Mouse (Mus musculus) neural tube, embryonic 15.5 days (tissue): Measurements from ENCODE around the gene Rbm45. TPM values are rescaled to one million over a fixed set of nuclear protein-coding genes. Genes with fewer than 3 reads are reported as not detected.

Experiments
- ATAC-seq: fragments of 200-750 bp; cut with Nextera tagmentation; 2 replicates; pipeline ENCODE4 v1.8.0; 2017; ENCODE audit warnings: mild to moderate bottlenecking, moderate TSS enrichment, moderate library complexity; ENCODE audit not compliant: low FRiP score
- H3K27ac ChIP-seq: fragments of 300-500 bp; sonication (generic); replicated peaks from 2 replicates; pipeline ENCODE4 v1.5.1; 2015; ENCODE audit warnings: mild to moderate bottlenecking, inconsistent platforms
- H3K27me3 ChIP-seq: fragments of 300-500 bp; sonication (generic); replicated peaks from 2 replicates; pipeline ENCODE4 v1.6.1; 2015; ENCODE audit warnings: inconsistent platforms
- H3K36me3 ChIP-seq: fragments of 300-500 bp; sonication (generic); 2 replicates; pipeline ENCODE4 v1.6.1; 2015; ENCODE audit warnings: inconsistent platforms
- H3K4me1 ChIP-seq: fragments of 300-500 bp; sonication (generic); 2 replicates; pipeline ENCODE4 v1.6.1; 2015; ENCODE audit warnings: inconsistent platforms
- H3K4me2 ChIP-seq: fragments of 300-500 bp; sonication (generic); 2 replicates; pipeline ENCODE4 v1.6.1; 2015; ENCODE audit warnings: inconsistent platforms, mild to moderate bottlenecking, moderate library complexity
- H3K4me3 ChIP-seq: fragments of 300-500 bp; sonication (generic); replicated peaks from 2 replicates; pipeline ENCODE4 v1.5.1; 2015; ENCODE audit warnings: mild to moderate bottlenecking, inconsistent platforms
- H3K9ac ChIP-seq: fragments of 300-500 bp; sonication (generic); replicated peaks from 2 replicates; pipeline ENCODE4 v1.6.1; 2015; ENCODE audit warnings: mild to moderate bottlenecking, inconsistent platforms
- H3K9me3 ChIP-seq: fragments of 300-500 bp; sonication (generic); replicated peaks from 2 replicates; pipeline ENCODE4 v1.6.1; 2016; ENCODE audit warnings: inconsistent platforms
- WGBS: fragments of 180-500 bp; shearing (Covaris S2); methylation state at CpG from one replicate; pipeline ENCODE4 v1.1.7; 2015; ENCODE audit warnings: mixed read lengths; 5-methylcytosine and 5-hydroxymethylcytosine counted together
- polyA plus RNA-seq: library from polyadenylated mRNA; unstranded; fragments of >200 nt; fragmentation: Nextera tagmentation; extraction: Ambion mirVana; gene quantifications from 2 replicates; pipeline ENCODE4 v1.2.1, GENCODE M21; 2015

Rbm45 gene
- 15.2 and 17.6 TPM in 2 replicates for polyA plus RNA-seq

DNA sequence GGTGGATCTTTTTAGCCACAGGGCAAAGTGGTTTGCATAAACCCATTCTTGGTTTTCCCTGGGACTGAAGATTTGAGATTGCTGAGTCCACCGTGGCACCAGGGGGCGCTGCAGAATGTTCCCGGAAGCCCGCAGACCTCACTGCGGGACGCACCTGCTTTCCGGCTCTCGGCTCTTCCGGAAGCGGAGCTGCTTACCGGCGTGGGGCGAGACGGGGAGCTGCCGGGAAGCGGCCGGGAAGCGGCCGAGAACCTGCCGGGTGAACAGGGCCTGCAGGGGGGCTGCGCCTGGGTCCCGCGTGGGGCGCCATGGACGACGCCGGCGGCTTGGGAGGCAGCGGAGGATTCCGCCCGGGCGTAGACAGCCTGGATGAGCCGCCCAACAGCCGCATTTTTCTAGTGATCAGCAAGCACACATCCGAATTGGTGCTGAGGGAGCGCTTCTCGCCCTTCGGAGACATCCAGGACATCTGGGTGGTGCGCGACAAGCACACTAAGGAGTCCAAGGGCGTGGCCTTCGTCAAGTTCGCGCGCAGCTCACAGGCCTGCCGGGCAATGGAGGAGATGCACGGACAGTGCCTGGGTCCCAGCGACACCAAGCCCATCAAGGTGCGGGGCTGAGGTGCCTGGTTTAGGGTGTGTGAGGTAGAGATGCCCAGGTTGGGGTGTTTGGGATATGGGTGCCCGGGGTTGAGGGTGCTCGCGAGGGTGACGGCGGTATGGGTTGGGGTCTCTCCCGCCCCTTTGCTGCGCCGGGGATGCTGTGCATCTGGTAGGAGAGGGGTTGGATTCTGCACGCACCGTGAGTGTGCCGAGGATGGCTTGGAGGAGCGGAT, at the start of gene Rbm45:
Gene Rbm45, plus strand, starts transcription at position 164 of the 835 bp plus-strand sequence.
- peak within 1 kb of the TSS; percentile 89 for H3K4me3 ChIP-seq
- peak within 1 kb of the TSS; percentile 95 for H3K4me2 ChIP-seq
- under 1% methylated on average over 60 of the region's 61 CpGs for WGBS
- H3K9me3 ChIP-seq = no peaks in the 10 kb centered on the region
- peaks cover 17% of the 10 kb centered on the region for H3K4me1 ChIP-seq
- ATAC-seq = peak; percentile 93
- H3K36me3 ChIP-seq = peaks cover 25% of the 10 kb centered on the region
- H3K9ac ChIP-seq = peak within 1 kb of the TSS; percentile 82
- peak within 1 kb of the TSS; percentile 80 for H3K27ac ChIP-seq
- no peaks in the 10 kb centered on the region for H3K27me3 ChIP-seq

DNA sequence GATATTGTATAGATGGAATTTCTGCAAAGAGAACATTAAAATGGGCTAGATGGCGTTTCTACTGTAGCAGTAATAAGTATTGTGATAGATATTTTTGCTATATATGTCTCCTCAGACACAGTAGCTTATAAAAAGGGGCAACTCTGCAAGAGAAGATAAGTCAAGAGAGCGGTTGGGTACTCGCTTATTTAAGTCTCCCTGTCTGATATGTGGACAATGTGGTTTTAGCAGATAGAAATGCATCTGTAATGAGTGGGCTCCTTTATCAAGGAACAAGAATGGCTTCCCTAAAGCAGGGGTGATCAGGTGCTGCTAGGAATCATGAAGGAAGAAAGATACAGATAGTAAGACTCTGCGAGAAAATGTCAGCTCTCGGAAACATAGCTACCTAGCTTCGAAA, 49.4 kb upstream of the Rbm45 start:
- H3K4me2 ChIP-seq = no peak overlapping the region
- WGBS = 89% methylated on average over 6 of the region's 6 CpGs
- no peaks in the 10 kb centered on the region for H3K27me3 ChIP-seq
- 0 out of 2 replicates have a peak, but pooled peaks cover 8% of the 10 kb centered on the region for H3K4me1 ChIP-seq
- H3K36me3 ChIP-seq = no peaks in the 10 kb centered on the region
- ATAC-seq = no peak
- no peak overlapping the region for H3K27ac ChIP-seq
- H3K9me3 ChIP-seq = no peaks in the 10 kb centered on the region
- no peak overlapping the region for H3K9ac ChIP-seq
- H3K4me3 ChIP-seq = no peak overlapping the region

- WGBS = 86% methylated on average over 21 of the region's 21 CpGs
- no peak overlapping the region for H3K4me3 ChIP-seq
- no peaks in the 10 kb centered on the region for H3K9me3 ChIP-seq
- ATAC-seq = no peak
- no peak overlapping the region for H3K27ac ChIP-seq
- no peaks in the 10 kb centered on the region for H3K27me3 ChIP-seq
- no peak overlapping the region for H3K4me2 ChIP-seq
- no peak overlapping the region for H3K9ac ChIP-seq
- no peaks in the 10 kb centered on the region for H3K36me3 ChIP-seq
- H3K4me1 ChIP-seq = 0 out of 2 replicates have a peak, but pooled peaks cover 12% of the 10 kb centered on the region
Measured at GRCm38 (mm10) chr2:76323185-76323875, 46.5 kb upstream of the Rbm45 start.

DNA sequence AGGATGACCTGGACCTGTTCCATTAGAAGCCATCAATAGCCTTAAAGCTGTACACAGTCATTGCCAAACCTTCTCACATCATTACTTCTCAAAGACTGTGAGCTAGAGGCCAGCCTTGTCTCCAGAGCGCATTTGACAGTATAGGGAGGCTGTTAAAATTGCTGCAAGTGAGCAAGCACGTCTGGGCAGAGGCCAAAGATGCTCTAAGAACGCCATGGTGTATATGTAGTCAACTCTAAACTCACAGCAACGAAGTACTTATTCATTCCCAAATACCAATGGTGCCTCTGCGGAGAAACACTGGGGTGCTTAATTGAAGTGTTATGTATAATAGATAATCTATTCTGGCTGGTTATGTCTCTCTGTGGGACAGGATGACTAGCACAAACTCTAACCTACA, 45.3 kb upstream of the Rbm45 start:
- no peak overlapping the region for H3K4me2 ChIP-seq
- no peaks in the 10 kb centered on the region for H3K27me3 ChIP-seq
- peak; percentile 53; the same call in 1 of the 2 replicates for ATAC-seq
- no peaks in the 10 kb centered on the region for H3K36me3 ChIP-seq
- H3K27ac ChIP-seq = no peak overlapping the region
- no peaks in the 10 kb centered on the region for H3K9me3 ChIP-seq
- no peak overlapping the region for H3K4me3 ChIP-seq
- no peak overlapping the region for H3K9ac ChIP-seq
- WGBS = 58% methylated on average over 5 of the region's 5 CpGs
- H3K4me1 ChIP-seq = 0 out of 2 replicates have a peak, but pooled peaks cover 12% of the 10 kb centered on the region

DNA sequence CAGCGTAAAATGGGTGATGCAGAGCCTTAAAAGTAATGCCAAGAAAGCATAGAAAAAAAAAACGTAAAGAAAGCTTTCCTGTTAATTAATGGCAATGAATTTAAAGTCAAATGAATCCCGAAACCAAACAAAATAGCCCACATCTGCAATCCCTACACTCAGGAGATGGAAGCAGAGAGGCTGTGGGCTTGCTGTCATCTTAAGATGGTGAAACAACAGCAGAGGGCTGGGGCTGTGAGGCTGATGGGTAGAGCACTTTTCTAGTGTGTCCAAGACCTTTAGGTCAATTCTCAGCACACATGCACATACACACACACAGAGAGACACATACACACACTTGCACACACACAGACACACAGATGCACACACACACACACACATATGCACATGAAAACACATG, 43.6 kb upstream of the Rbm45 start:
- ATAC-seq = no peak
- H3K9me3 ChIP-seq = no peaks in the 10 kb centered on the region
- 0 out of 2 replicates have a peak, but pooled peaks cover 12% of the 10 kb centered on the region for H3K4me1 ChIP-seq
- no peak overlapping the region for H3K4me2 ChIP-seq
- WGBS = 70% methylated on average over 3 of the region's 3 CpGs
- no peaks in the 10 kb centered on the region for H3K36me3 ChIP-seq
- H3K27me3 ChIP-seq = no peaks in the 10 kb centered on the region
- H3K27ac ChIP-seq = no peak overlapping the region
- H3K4me3 ChIP-seq = no peak overlapping the region
- H3K9ac ChIP-seq = no peak overlapping the region

GRCm38 (mm10) chr2:76330081-76330480, 39.7 kb upstream of the Rbm45 start:
- Histone ChIP-seq H3K4me2 (no peak overlapping the region), H3K27ac (no peak overlapping the region), H3K9me3 (no peaks in the 10 kb centered on the region), H3K4me3 (no peak overlapping the region), H3K9ac (no peak overlapping the region), H3K36me3 (no peaks in the 10 kb centered on the region), H3K4me1 (0 out of 2 replicates have a peak, but pooled peaks cover 7% of the 10 kb centered on the region), H3K27me3 (no peaks in the 10 kb centered on the region)
- no peak for ATAC-seq
- 94% methylated on average over 5 of the region's 5 CpGs for WGBS

DNA sequence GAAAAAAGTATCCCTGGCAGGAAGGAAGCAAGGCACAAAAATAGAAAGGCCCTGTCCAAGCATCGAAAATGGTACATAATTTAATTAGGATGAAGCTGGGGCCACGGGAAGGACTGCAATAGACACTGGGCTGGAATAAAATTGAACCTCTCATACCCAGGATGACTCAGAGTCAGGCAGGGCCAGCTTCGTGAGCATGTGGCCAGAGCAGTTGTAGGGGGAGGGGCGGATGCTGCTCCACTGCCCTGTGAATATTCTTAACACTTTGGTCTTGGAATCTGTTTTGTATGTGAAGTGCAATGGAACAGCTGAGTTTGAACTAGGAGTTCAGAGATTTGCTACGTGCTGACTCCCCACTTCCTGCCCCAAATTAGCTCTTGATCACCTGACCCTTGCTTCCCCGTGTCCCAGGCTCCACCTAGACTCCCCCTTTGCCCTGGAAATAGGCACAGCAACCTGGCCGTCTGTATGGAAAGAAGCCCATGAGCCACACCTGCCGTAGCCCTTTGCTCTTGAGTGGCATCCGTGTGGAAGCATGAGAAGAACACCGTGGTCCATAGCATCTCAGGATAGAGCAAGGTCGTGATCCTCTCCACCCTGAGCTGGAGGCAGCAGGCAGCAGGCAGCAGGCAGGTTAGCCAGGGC, 37.5 kb upstream of the Rbm45 start:
- Histone ChIP-seq H3K27ac (no peak overlapping the region), H3K4me3 (no peak overlapping the region), H3K9me3 (no peaks in the 10 kb centered on the region), H3K4me2 (no peak overlapping the region), H3K9ac (no peak overlapping the region), H3K27me3 (0 out of 2 replicates have a peak, but pooled peaks cover 2% of the 10 kb centered on the region), H3K36me3 (no peaks in the 10 kb centered on the region), H3K4me1 (no peaks in the 10 kb centered on the region)
- WGBS = 85% methylated on average over 11 of the region's 11 CpGs
- ATAC-seq = no peak

GRCm38 (mm10) chr2:76334596-76334995, 35.2 kb upstream of the Rbm45 start:
- Histone ChIP-seq H3K4me1 (peaks cover 10% of the 10 kb centered on the region), H3K4me3 (no peak overlapping the region), H3K4me2 (no peak overlapping the region), H3K36me3 (no peaks in the 10 kb centered on the region), H3K27me3 (peaks cover 9% of the 10 kb centered on the region; the same call in 1 of the 2 replicates), H3K9ac (no peak overlapping the region), H3K9me3 (no peaks in the 10 kb centered on the region), H3K27ac (no peak overlapping the region)
- ATAC-seq = no peak
- 74% methylated on average over 5 of the region's 5 CpGs for WGBS

DNA sequence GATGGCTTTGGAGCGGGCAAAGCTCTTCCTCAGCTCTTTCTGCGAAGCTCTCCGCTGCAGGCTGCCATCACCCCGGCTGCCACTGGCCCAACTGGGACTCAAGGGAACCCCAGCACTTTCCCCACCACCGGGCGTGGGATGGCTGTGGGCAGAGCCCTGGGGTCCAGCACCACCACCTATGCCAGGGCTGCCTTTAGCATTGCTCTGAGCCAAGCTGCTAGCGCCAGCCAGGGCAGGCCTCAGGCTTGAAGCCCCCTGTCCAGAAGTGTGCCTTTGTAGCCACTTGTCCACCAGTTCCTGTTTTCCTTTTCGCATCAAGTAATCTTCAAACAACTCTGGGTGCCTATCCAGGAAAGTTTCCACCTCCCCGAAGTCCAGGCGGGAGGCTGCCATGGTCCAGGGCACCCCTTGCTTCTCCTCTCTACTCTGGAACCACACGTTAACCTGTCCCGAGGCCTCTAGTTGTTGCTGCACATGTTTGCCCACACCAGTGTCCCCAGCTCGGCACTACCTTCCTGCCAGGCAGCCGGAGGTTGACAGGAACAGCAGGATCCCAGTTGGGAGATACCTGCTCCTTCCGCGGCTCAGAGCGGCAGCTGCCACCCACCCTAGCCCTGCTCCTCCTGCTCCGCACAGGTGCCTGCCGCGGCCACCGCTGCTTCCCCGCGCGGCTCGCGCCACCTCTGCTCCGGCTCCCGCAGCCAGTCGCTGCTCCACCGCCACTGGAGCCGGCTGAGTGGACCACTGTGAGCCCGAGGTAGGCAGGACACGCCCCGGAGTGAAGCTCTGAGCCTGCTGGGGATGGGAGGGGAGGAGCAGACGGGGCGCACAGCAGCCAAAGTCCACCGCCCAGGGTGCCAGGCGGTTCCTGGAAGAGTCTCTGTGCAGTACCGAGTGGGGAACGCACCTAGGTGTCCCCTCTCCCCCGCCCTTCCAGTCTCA, 31.3 kb upstream of the Rbm45 start, which contains the start of gene Pde11a:
Gene Pde11a, minus strand, starts transcription at position 560 of the 942 bp plus-strand sequence.
- no peak within 1 kb of the TSS for H3K27ac ChIP-seq

DNA sequence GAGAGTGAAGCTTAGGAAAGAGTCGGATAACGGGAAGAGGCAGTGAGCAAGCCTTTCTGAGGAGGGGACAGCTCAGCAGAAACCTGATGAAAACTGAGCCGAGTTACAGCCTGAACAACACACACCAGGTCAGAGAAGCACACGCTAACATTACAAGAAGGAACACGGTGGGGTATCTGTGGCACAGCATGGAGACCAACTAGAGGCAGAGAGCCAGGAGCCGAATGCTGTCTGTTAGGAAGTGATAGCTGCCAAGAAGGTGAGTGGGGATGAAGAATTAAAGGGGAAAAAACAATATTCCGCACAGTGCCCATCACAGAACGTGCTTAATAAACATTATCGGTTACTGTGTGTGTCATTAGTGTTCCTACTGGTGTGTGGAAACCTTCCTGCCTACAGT, 27.6 kb upstream of the Rbm45 start:
- no peaks in the 10 kb centered on the region for H3K36me3 ChIP-seq
- 91% methylated on average over 9 of the region's 9 CpGs for WGBS
- H3K27ac ChIP-seq = no peak overlapping the region
- no peak overlapping the region for H3K9ac ChIP-seq
- no peak overlapping the region for H3K4me3 ChIP-seq
- peaks cover 7% of the 10 kb centered on the region; the same call in 1 of the 2 replicates for H3K27me3 ChIP-seq
- no peak for ATAC-seq
- no peak overlapping the region for H3K4me2 ChIP-seq
- no peaks in the 10 kb centered on the region for H3K9me3 ChIP-seq
- peaks cover 10% of the 10 kb centered on the region for H3K4me1 ChIP-seq

More for the DNA sequence above, 31.3 kb upstream of the Rbm45 start, which contains the start of gene Pde11a:
- Histone ChIP-seq H3K9ac (peak within 1 kb of the TSS; percentile 60), H3K27me3 (peaks cover 9% of the 10 kb centered on the region; the same call in 1 of the 2 replicates), H3K4me2 (peak within 1 kb of the TSS; percentile 97), H3K4me1 (peaks cover 10% of the 10 kb centered on the region), H3K9me3 (no peaks in the 10 kb centered on the region), H3K4me3 (peak within 1 kb of the TSS; percentile 50), H3K36me3 (no peaks in the 10 kb centered on the region)
- WGBS = 18% methylated on average over 41 of the region's 41 CpGs
- ATAC-seq = peak; percentile 63; the same call in 1 of the 2 replicates
